Mouse (Mus musculus) forebrain, embryonic 10.5 days (tissue): ENCODE data around the gene Stap1. TPM values are rescaled to one million over a fixed set of nuclear protein-coding genes. Genes with fewer than 3 reads are reported as not detected.

Experiments used
- DNase-seq: peaks from one replicate; pipeline ENCODE4 v3.0.0-alpha.2; 2017; ENCODE audit warnings: low spot score; ENCODE audit errors: extremely low spot score
- H3K27ac ChIP-seq: fragments of 300-500 bp; sonication (generic); 2 replicates; pipeline ENCODE4 v1.5.1; 2016; ENCODE audit warnings: mild to moderate bottlenecking
- H3K27me3 ChIP-seq: fragments of 300-500 bp; sonication (generic); 2 replicates; pipeline ENCODE4 v1.6.1; 2016; ENCODE audit warnings: mild to moderate bottlenecking; ENCODE audit not compliant: poor library complexity, severe bottlenecking
- H3K36me3 ChIP-seq: fragments of 300-500 bp; sonication (generic); replicated peaks from 2 replicates; pipeline ENCODE4 v1.6.1; 2016; ENCODE audit warnings: mild to moderate bottlenecking, moderate library complexity
- H3K4me1 ChIP-seq: fragments of 300-500 bp; sonication (generic); 2 replicates; pipeline ENCODE4 v1.6.1; 2016
- H3K4me3 ChIP-seq: fragments of 300-500 bp; sonication (generic); 2 replicates; pipeline ENCODE4 v1.5.1; 2016; ENCODE audit warnings: mild to moderate bottlenecking, moderate library complexity
- H3K9me3 ChIP-seq: fragments of 300-500 bp; sonication (generic); 2 replicates; pipeline ENCODE4 v1.6.1; 2016; ENCODE audit warnings: mild to moderate bottlenecking, moderate library complexity
- WGBS: fragments of 180-500 bp; shearing (Covaris S2); methylation state at CpG from one replicate; pipeline ENCODE4 v1.1.7; 2016; 5-methylcytosine and 5-hydroxymethylcytosine counted together
- polyA plus RNA-seq: library from polyadenylated mRNA; unstranded; fragments of >200 nt; fragmentation: Nextera tagmentation; extraction: Ambion mirVana; gene quantifications from 2 replicates; pipeline ENCODE4 v1.2.1, GENCODE M21; 2016

Stap1 gene
- polyA plus RNA-seq, result 0.06 and 0.09 TPM in 2 replicates

- no peaks in the 10 kb centered on the region for H3K36me3 ChIP-seq
- no peaks in the 10 kb centered on the region for H3K9me3 ChIP-seq
- no peak within 1 kb of the TSS for H3K27ac ChIP-seq
- DNase-seq, result no peak
- 78% methylated on average over 7 of the region's 7 CpGs for WGBS
- H3K27me3 ChIP-seq, result no peaks in the 10 kb centered on the region
- no peak within 1 kb of the TSS for H3K4me3 ChIP-seq
- peaks cover 6% of the 10 kb centered on the region; the same call in 1 of the 2 replicates for H3K4me1 ChIP-seq
These were observed at the start of gene Stap1 for GRCm38 (mm10) chr5:86071538-86071937. Gene Stap1 (plus strand): TSS chr5:86071746.

- Histone ChIP-seq H3K9me3 (no peaks in the 10 kb centered on the region), H3K27me3 (no peaks in the 10 kb centered on the region), H3K27ac (no peak overlapping the region), H3K4me1 (no peaks in the 10 kb centered on the region), H3K36me3 (peaks cover 79% of the 10 kb centered on the region), H3K4me3 (no peak overlapping the region)
- no peak for DNase-seq
- WGBS, result 92% methylated on average over 2 of the region's 2 CpGs
These were observed 41.7 kb upstream of the Stap1 start for GRCm38 (mm10) chr5:86029820-86030219.

- no peak for DNase-seq
- WGBS, result 100% methylated on average over 1 of the region's 1 CpGs
- H3K4me1 ChIP-seq, result peaks cover 26% of the 10 kb centered on the region
- H3K4me3 ChIP-seq, result peak overlapping the region; percentile 85; the same call in 1 of the 2 replicates
- H3K27ac ChIP-seq, result no peak overlapping the region
- no peaks in the 10 kb centered on the region for H3K27me3 ChIP-seq
- peaks cover 3% of the 10 kb centered on the region; the same call in 1 of the 2 replicates for H3K36me3 ChIP-seq
- H3K9me3 ChIP-seq, result no peaks in the 10 kb centered on the region
These were observed 8.0 kb upstream of the Stap1 start for GRCm38 (mm10) chr5:86063501-86063900.

GRCm38 (mm10) chr5:86065101-86065875 lies 6.3 kb upstream of the Stap1 start, which contains the start of gene Cenpc1:
Gene Cenpc1 (minus strand): TSS chr5:86065583.
- WGBS, result under 1% methylated on average over 60 of the region's 60 CpGs
- H3K9me3 ChIP-seq, result no peaks in the 10 kb centered on the region
- H3K36me3 ChIP-seq, result no peaks in the 10 kb centered on the region; the same call in 1 of the 2 replicates
- DNase-seq, result peak; percentile 99
- H3K4me3 ChIP-seq, result peak within 1 kb of the TSS; percentile 85
- H3K27ac ChIP-seq, result peak within 1 kb of the TSS; percentile 94
- H3K27me3 ChIP-seq, result no peaks in the 10 kb centered on the region
- H3K4me1 ChIP-seq, result peaks cover 26% of the 10 kb centered on the region

- no peak for DNase-seq
- no peaks in the 10 kb centered on the region for H3K9me3 ChIP-seq
- peak overlapping the region; percentile 94 for H3K27ac ChIP-seq
- peak overlapping the region; percentile 85 for H3K4me3 ChIP-seq
- peaks cover 26% of the 10 kb centered on the region for H3K4me1 ChIP-seq
- H3K36me3 ChIP-seq, result no peaks in the 10 kb centered on the region
- WGBS, result under 1% methylated on average over 17 of the region's 17 CpGs
- H3K27me3 ChIP-seq, result no peaks in the 10 kb centered on the region
These were observed 5.5 kb upstream of the Stap1 start for GRCm38 (mm10) chr5:86065876-86066550.

GRCm38 (mm10) chr5:86066551-86066929 lies 5.0 kb upstream of the Stap1 start:
- no peaks in the 10 kb centered on the region for H3K36me3 ChIP-seq
- peak overlapping the region; percentile 94 for H3K27ac ChIP-seq
- H3K4me3 ChIP-seq, result peak overlapping the region; percentile 85
- peak; percentile 83 for DNase-seq
- H3K27me3 ChIP-seq, result no peaks in the 10 kb centered on the region
- 2% methylated on average over 17 of the region's 17 CpGs for WGBS
- H3K4me1 ChIP-seq, result peaks cover 26% of the 10 kb centered on the region
- no peaks in the 10 kb centered on the region for H3K9me3 ChIP-seq

- Histone ChIP-seq H3K36me3 (no peaks in the 10 kb centered on the region), H3K9me3 (no peaks in the 10 kb centered on the region), H3K27ac (no peak overlapping the region), H3K4me3 (no peak overlapping the region), H3K4me1 (peaks cover 23% of the 10 kb centered on the region), H3K27me3 (no peaks in the 10 kb centered on the region)
- no peak for DNase-seq
- 91% methylated on average over 3 of the region's 3 CpGs for WGBS
These were observed 3.1 kb upstream of the Stap1 start for GRCm38 (mm10) chr5:86068451-86068850.

- 80% methylated on average over 6 of the region's 6 CpGs for WGBS
- Histone ChIP-seq H3K27ac (no peak overlapping the region), H3K36me3 (no peaks in the 10 kb centered on the region), H3K4me3 (no peak overlapping the region), H3K9me3 (no peaks in the 10 kb centered on the region), H3K27me3 (no peaks in the 10 kb centered on the region), H3K4me1 (peaks cover 16% of the 10 kb centered on the region)
- no peak for DNase-seq
These were observed 2.4 kb upstream of the Stap1 start for GRCm38 (mm10) chr5:86069121-86069520.

GRCm38 (mm10) chr5:86072756-86073386 lies 1.3 kb downstream of the Stap1 start:
- H3K36me3 ChIP-seq, result no peaks in the 10 kb centered on the region
- no peak overlapping the region for H3K4me3 ChIP-seq
- WGBS, result 84% methylated on average over 4 of the region's 4 CpGs
- H3K27me3 ChIP-seq, result no peaks in the 10 kb centered on the region
- H3K4me1 ChIP-seq, result no peaks in the 10 kb centered on the region
- DNase-seq, result no peak
- no peak overlapping the region for H3K27ac ChIP-seq
- no peaks in the 10 kb centered on the region for H3K9me3 ChIP-seq

GRCm38 (mm10) chr5:86078720-86079334 lies 7.3 kb downstream of the Stap1 start:
- no peaks in the 10 kb centered on the region for H3K9me3 ChIP-seq

GRCm38 (mm10) chr5:86083987-86084386 lies 12.4 kb downstream of the Stap1 start:
- H3K36me3 ChIP-seq, result no peaks in the 10 kb centered on the region
- H3K27me3 ChIP-seq, result no peaks in the 10 kb centered on the region
- WGBS, result 84% methylated on average over 6 of the region's 6 CpGs
- DNase-seq, result no peak
- H3K9me3 ChIP-seq, result no peaks in the 10 kb centered on the region
- no peaks in the 10 kb centered on the region for H3K4me1 ChIP-seq
- H3K4me3 ChIP-seq, result no peak overlapping the region
- no peak overlapping the region for H3K27ac ChIP-seq

More at GRCm38 (mm10) chr5:86078720-86079334, 7.3 kb downstream of the Stap1 start:
- no peaks in the 10 kb centered on the region for H3K4me1 ChIP-seq
- no peaks in the 10 kb centered on the region for H3K36me3 ChIP-seq
- H3K4me3 ChIP-seq, result no peak overlapping the region
- DNase-seq, result no peak
- 89% methylated on average over 3 of the region's 3 CpGs for WGBS
- no peak overlapping the region for H3K27ac ChIP-seq
- no peaks in the 10 kb centered on the region for H3K27me3 ChIP-seq

GRCm38 (mm10) chr5:86084979-86085378 lies 13.4 kb downstream of the Stap1 start:
- Histone ChIP-seq H3K4me3 (no peak overlapping the region), H3K36me3 (no peaks in the 10 kb centered on the region), H3K9me3 (no peaks in the 10 kb centered on the region), H3K27ac (no peak overlapping the region), H3K4me1 (no peaks in the 10 kb centered on the region), H3K27me3 (no peaks in the 10 kb centered on the region)
- DNase-seq, result no peak
- 88% methylated on average over 7 of the region's 7 CpGs for whole genome bisulfite sequencing
